Mouse (Mus musculus) frontal cortex, postnatal 25 days (tissue): Measurements from ENCODE around the gene Gse1.
A peak's percentile ranks its signal among the peaks of the same experiment; 100 is the strongest.

Experiments used
- DNase-seq, 2 experiments: peaks; one replicate each; pipeline ENCODE4 v3.0.0; 2022; ENCODE audit warnings: low spot score in 2 of 2

Gse1 gene

GRCm38 (mm10) chr8:120401216-120401615 is 173.0 kb downstream of the Gse1 start:
- no peak for DNase-seq

GRCm38 (mm10) chr8:120401712-120402111 is 173.5 kb downstream of the Gse1 start:
- DNase-seq = no peak

- DNase-seq = no peak
Observed at GRCm38 (mm10) chr8:120403606-120404269, 175.5 kb downstream of the Gse1 start.

- DNase-seq = no peak
Observed at GRCm38 (mm10) chr8:120404609-120405036, 176.4 kb downstream of the Gse1 start.

GRCm38 (mm10) chr8:120406008-120406632 is 177.9 kb downstream of the Gse1 start:
- DNase-seq = no peak

GRCm38 (mm10) chr8:120407701-120408240 is 179.5 kb downstream of the Gse1 start:
- DNase-seq = no peak

GRCm38 (mm10) chr8:120408241-120409215 is 180.3 kb downstream of the Gse1 start:
- DNase-seq = no peak

DNA sequence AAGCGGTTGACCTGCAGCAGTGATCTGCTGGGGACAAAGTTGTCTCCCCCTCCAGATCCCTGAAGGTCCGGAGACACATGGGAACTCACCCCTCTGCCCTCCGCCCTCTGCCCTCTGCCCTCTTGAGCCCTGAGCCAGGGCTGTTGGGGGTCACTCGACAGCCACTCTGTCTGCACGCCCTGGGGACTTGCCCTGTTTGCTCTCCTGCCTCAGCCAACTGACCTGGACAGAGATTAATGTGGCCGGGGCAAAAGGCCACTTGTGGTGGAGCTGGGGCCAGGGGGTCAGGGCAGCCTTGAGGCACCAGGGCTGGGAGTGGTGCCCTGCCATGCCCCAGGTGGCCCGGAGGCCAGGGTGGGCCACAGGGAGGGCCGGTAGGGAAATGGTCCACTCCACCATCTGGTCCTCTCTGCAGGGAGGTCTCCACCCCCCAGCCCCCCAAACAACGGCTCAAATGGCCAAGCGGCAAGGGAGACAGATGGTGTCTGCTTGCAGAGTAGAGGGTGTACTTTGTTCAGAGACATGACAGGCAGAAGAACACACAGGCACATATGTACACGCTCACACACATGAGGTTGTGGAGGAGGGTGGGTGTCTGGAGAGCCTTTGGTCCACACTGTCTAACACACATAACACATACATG is 181.2 kb downstream of the Gse1 start:
- no peak for DNase-seq

DNA sequence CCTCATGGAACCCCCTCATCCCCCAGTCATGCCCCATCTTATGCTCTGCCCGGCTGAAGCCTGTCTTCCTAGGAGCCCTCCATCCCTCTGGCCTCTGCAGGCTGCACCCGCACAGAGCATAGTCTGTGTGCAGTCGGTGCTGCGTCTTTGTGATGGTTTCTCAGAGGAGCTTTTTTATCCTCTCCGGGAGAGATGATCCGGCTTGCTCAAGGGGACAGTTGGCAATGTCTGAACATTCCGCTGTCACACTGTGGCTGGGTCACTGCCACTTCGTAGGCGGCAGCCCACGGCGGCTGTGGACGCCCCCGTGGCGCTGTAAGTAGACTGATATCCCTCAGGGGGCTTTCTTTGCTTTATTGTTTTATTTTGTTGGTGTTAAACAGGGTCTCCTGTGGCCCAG is 182.8 kb downstream of the Gse1 start:
- DNase-seq = no peak

- DNase-seq = no peak
Observed at GRCm38 (mm10) chr8:120411862-120412261, 183.6 kb downstream of the Gse1 start.

DNA sequence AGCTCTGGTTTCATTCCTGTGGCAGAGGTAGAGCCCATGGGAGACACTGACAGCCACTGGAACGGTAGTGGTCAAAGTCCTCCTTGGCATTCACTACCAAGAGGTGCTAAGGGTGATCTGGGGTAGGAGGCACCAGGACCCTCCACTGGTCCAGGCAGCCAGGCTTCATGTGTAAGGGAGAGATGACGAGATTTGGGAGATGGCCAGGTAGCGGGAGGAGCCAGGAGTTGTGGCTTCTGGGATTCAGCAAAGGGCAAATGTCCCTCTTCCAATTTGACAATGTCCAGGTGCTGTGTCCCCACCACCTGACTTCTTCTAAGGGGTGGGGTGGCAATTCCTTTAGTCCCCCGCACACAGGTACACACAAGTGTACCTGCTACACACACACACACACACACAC is 184.1 kb downstream of the Gse1 start:
- no peak for DNase-seq

DNA sequence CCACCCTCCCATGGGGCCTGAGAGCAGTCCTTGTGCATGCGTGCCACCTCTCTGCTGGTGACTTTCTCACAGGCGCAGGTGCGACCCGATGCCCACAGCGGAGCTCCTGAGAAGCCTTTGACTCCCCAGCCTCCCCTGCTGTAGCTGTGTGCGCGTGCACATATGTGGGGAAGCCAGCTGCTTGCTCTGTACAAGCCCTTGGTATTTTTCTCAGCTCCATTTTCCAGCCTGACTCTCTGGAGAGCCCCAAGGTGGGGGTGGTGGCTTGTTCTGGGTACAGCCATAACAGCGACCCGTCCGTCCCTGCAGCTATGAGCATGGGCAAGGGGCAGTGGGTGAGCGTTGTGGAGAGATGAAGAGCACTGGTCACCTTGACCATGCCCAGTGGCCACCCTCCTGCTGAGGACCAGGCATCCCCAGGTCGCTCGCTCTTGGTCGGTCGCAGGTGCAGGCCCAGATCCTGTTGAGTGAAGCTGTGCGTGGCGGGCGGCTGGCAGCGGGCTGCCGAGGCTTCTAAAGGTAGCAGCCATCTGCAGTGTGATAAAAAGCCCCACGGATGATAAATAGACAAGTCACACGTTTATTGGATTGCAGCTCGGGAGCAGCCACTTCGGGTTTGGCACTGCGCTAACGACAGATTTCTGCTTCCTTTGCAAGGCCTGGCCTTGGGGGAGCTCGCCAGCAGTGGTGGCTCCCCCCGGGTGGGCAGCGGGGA is 184.8 kb downstream of the Gse1 start:
- DNase-seq = peak in 1 of 2 experiments; percentile 43

DNA sequence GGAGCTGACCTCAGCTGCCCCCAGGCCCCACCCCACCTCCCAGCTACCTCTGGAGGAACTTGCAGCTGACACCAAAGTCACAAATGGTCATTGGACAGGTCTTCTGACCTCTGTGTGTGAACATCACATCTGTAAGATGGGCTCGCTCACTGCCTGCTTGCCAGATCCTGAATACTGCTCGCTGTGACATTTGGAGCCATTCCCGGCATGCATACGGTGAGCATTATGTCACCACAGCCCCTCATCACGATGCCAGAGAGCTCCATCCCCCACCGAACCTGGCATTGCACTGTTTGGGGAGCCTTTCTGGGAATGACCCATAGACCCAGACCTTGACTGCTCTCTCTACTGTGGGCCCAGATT is 185.4 kb downstream of the Gse1 start:
- no peak for DNase-seq

DNA sequence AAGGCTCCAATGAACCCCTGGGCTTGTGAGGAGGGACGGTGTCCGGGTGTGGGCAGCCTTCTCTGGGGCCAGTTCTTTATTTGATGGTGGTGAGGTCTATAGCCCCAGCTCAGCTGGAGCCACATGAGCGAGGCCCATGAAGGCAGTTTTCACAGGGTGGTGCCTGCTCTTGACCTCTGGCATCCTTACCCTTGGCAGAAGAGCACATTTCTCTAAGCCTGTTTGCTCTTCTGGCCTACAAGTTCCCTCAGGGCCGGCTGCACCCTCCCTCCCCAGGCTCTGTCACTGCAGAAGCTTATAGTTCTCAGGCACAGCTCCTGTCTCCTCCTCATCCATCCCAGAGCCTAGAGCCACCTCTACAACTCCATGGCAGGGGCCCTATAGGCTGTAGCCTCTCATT is 186.0 kb downstream of the Gse1 start:
- DNase-seq = no peak

DNA sequence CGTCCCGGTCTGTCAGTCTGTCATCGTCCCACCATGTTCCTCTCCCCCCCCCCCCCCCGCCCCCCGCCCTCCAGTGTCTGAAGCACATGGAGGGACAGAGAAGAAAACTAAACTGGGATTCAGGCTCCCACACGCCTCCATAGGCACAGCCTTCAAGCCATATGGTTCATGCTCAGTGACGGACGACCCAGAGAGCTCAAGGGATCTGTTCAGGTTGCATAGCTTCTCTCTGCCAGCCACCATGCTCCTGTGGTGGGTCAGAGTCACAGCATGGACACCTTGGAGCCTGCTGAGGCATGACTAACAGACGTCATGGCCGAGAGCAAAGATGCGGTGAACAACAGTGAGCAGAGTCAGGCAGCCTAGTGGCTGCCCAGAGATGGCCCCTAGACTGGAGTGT is 187.2 kb downstream of the Gse1 start:
- no peak for DNase-seq

DNA sequence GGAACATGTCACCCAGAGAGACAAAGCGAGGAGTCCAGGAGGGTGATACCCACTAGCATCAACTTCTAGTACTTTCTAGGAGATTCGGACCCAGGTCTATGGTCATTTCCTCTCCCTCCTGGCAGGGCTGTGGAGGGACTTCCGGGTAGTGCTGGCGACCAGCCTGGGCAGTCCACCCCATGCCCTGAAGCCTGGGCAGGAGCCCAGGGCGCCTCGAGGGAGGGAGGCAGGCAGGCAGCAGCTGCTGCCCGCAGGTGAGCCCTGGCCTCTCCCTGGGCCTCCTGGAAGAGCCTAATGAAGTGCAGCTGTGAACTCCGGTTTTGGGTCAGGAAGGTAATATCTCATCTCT is 187.9 kb downstream of the Gse1 start:
- no peak for DNase-seq

DNA sequence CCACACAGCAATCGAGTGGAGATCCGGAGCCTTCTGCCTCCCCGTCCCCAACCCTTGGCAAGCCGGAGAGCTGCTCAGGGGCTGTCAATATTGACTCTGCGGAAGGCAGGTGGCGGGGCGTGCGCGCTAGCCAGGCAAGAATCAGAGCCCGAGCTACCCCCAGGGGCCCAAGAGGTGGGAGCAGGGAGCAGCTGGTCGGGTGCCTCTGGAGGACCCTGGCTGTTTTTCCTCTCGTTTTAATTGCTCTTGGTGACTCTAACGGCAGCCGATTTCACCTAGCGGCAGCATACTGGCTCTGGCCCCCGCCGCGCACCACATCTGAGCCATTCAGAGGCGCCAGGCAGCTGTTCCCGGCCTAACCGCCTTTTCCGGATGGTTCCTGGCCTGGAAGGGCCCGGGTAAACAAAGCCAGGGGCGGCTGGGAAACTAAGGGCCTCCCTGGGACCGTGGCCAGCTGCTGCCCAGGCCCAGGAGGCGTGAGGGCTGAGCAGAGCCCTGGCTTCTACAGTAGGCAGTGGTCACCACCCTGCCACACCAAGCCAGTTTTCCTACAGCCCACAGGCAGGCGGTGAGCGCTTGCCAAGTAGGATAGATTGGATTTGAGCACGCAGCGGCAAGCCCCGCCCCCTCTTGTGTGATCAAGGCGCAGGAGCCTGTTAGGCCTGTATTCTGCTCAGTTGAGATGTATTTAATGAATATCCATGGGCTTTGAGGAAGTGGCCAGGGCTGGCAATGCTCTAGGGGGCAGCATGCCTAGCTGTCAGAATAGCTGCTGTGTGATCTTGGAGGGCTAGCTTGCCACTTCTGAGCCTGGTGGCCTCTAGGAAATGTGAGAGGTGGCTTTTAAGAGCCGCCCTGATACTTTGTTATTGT is 188.5 kb downstream of the Gse1 start:
- DNase-seq = peak in 1 of 2 experiments; percentile 47

GRCm38 (mm10) chr8:120418188-120418587 is 189.9 kb downstream of the Gse1 start:
- no peak for DNase-seq

GRCm38 (mm10) chr8:120419675-120420074 is 191.4 kb downstream of the Gse1 start:
- DNase-seq = no peak

DNA sequence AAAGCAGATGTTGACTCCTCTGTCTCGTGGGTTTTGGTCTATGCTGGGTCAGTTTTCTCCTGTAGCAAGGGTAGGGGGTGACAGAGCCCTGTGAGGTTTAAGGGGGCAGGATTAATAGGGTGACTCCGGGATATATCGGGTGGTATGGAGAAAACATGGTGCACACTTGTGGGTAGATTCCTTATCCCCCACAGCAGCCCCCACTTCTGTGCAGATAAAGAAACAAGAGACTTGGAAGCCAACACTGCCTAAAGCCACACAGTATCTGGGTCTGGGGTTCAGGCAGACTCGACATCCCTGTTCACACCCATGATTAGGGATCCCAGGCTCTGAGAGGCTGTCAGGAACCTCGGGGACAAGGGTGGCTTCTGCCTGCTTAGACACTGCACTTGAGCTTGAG is 192.0 kb downstream of the Gse1 start:
- no peak for DNase-seq
